Mouse (Mus musculus) urinary bladder, adult 18-20 months (tissue): ENCODE results near the gene Cpa5.

Experiments used
- DNase-seq, 2 experiments: peaks; one replicate each; pipeline ENCODE4 v3.0.0; 2022; ENCODE audit warnings: low spot score in 2 of 2, mixed read lengths in 2 of 2

Cpa5 gene

DNA sequence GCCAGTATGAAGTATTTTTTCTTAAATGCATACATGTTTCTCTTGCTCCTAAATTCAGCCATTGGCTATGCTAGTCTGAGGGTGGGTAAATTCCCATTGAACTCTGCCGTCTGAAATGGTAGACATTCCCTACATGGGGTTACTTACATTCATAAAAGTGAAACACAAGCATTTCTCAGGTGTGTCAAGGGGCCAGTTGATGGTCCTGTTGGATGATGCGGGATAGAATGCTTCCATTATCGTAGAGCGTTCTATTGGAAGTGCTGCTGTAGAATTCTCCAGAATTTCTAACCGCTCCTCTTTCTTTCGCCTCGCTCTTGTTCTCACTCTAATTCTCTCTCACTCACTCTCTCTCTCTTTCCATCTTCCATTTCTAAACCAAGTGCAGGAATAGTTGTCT lies at the start of gene Cpa5:
Cpa5 (plus strand) TSS at position 301 of the 400 bp plus-strand sequence.
- DNase-seq, result no peak

DNA sequence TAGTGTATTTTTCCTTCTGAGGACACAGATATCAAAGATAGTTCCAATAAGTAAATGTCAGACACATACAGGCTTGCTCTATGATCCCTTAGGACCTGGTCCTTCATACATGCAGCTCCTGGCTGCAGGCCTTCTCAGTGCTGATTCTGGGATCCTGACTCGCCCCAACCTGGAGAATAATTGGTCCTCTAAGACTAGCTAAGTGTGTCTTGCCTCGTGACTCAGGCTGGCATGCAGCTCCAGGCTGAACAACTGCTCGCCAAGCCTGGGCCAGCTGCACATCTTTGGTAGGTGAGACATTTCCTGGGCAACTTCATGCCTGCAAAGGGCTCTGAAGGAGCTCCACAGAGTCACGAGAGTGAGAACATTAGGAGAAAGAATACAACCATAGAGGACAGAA lies 48.7 kb upstream of the Cpa5 start:
- no peak for DNase-seq

DNA sequence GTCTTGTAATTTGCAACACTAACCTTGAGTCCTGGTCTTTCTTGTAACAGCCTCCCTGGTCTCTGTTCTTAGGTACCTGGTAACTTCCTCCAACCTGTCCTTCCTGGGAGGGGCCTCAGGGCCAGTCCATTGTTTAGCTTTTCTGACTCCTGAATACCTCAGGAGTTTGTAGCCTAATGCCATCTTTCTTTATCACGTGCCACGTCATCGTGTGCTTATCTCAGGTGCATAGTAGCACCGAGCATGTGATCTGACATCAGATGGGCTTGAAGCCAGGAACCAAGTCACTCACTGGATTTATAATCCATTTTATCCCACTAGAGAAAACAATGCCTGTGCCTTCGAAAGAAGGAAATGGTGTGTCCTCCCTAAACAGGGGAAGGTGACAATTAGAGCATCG lies 47.2 kb upstream of the Cpa5 start:
- peak in 1 of 2 experiments; percentile 35 for DNase-seq

DNA sequence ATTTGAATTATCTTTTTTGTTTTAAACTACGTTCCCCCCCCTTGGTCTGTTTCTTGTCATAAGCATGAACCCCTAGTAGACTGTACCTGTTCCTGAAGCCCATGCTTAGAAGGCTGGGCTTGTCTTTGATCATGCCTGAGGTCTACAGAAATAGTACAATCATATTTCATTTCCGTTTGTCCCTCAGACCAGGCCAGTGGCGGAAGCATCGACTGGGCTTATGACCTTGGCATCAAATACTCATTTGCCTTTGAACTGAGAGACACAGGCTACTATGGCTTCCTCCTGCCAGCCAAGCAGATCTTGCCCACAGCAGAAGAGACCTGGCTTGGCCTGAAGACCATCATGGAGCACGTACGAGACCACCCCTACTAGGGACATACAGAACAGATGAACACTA lies 46.8 kb upstream of the Cpa5 start:
- no peak for DNase-seq

DNA sequence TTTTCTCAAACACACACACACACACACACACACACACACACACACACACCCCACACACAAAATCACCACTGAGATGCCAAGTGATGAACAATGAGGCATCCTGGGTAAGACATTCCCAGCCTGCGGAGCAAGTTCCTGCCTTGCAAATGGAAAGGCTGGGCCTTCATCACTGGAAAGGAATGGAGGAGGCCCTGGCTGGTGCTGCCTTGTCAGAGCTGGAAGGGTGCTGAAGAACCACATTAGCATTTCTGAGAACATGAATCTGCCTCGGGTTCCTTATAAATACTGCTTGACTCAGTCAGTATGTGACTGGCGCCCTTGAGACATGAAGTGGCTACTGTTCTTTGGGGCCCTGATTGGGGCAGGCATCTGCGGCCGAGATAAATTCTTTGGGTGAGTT lies 42.7 kb upstream of the Cpa5 start, which contains the start of gene Cpa4:
Cpa4 (plus strand) TSS at position 301 of the 400 bp plus-strand sequence.
- no peak for DNase-seq

DNA sequence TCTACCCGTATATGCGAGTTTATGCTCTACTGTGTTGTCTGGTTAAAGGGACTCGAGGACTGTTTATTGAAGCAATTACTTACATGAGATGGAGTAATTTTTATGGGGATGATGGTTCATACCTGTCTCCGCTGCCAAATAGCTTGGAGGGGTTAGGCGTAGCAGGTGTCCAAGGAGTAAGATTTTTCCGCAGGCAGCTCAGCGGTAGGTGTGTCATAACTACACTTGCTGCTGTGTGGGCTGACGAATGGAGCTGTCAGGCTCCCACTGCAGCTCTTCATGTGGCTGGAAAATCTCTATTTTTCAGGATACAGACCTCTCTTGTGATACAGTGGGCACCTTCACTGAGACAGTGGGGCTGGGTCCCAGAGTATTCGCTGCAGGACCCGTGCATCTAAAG lies 41.5 kb upstream of the Cpa5 start:
- no peak for DNase-seq

DNA sequence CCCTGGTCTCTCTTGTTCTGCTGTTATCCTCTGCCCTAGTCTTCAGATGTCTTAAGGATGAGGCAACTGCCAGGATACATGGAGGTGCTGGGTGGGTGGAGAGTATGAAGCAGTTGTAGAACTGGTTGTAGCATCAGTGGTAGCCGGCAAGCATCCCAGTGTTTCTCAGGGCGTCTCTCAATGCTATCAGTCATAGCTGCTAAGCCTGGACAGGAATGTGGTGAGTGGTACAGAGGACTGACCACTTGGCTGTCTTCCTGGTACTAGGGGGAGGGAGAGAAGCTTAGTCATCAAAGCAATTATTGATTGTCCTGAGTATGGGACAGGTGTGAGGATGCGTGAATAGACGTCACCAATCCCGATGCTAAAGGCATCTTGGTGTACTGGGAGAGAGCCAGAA lies 40.8 kb upstream of the Cpa5 start:
- DNase-seq, result no peak

DNA sequence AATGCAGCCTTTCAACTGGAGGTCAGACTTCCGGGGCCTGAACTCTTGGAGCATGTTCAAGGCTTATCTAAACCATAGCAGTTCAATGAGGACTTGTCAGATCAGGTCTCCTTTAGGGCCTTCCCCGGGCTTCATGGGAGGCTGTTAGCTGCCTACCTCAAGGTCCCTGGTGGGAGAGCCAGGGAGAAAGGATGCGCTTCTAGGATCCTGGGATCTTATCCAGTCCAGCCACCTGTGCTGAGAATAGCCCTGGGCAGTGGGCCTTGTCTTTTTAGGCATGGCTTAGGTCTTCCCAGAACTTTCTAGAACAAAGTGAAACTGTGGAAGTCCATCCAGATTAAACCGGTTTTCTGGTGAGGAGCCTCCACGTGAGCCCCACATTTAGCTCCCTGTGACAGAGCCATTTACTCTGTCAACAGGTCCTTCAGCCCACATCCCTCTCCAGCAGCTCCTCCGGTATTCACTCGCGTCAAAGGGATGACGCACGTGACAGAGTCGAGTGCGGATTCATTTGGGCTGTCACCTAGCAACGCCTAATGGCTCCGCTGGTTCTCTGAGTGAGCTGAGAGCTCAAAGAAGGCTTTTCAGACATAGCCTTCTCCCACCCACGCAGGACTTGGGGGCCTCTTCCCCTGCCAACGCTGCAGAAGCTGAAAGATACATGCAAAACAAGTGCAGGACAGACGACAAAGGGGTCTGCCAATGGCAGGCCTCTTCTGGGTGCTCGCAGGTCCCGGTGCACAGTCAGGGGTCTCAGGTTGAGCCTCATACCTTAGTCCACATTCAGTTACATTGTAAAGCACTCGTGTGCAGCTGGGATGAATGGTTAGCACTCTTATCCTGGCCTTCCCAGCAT lies 38.1 kb upstream of the Cpa5 start:
- no peak for DNase-seq

DNA sequence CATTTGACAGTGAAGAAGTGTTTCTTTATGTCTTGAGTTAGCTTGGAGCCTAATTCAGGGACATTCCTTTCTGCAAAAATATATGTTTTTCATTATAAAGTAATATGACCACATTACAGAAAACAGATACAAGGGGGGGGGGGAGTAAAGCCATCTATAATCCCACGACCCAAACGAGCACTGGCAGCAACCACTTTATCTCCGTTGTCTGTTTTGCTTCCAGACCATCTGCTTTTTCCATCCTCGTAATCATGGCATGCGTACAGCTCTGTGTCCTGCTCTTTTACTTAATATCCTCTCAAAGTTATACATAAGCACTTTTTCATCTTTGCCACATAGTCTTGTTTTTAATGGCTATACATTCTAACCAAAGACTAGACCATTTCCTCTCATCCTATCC lies 37.4 kb upstream of the Cpa5 start:
- no peak for DNase-seq

DNA sequence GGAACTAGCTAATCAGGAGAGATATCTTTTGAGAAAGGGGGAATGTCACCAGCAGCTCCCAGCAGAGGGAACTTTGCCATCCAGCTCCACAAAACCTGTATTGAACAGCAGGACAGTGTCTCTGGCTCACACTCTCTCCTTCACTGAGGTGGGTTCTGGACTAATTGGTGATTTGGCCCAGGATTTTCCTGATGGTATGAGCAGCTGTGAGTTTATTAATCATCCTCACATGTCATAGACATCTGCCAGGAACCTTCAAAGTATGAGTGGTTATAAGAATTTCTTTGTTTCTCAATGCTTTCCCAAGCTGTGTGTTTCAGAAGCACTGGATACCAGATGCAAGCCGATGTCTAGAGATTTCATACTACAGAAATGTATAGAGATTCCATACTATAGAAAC lies 35.9 kb upstream of the Cpa5 start:
- no peak for DNase-seq

DNA sequence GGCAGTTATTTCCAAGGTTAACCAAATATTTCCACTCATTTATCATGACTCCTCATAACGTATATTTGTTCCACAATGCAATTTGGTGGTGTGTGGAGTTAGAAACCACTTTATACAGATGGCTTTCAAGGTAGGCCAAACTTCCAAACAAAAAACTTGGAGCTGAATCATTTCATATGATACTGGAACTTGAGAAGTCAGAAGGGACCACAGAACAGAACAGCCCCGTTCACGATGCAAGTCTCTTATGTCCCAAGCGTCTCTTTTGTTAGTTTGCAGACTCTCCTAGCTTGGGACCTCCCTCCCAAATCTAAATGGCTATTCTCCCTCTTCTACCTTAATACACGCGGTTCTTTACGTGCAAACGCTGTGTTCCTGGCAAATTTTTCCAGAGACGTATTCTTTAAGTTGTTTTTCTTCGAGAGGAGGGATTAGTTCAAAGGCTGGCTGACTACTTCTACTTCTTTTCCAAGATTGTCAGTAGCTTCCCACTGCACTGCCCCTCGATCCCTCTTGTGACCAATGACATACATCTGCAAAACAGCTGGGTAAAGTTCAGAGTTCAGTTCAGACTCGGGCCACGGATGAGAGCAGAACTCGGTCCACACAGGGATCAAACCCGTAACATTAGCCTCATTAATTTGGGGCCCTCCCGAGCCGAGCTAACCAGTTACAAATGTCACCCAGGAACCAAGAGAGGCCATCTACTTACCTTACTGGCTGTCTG lies 34.2 kb upstream of the Cpa5 start:
- DNase-seq, result no peak

DNA sequence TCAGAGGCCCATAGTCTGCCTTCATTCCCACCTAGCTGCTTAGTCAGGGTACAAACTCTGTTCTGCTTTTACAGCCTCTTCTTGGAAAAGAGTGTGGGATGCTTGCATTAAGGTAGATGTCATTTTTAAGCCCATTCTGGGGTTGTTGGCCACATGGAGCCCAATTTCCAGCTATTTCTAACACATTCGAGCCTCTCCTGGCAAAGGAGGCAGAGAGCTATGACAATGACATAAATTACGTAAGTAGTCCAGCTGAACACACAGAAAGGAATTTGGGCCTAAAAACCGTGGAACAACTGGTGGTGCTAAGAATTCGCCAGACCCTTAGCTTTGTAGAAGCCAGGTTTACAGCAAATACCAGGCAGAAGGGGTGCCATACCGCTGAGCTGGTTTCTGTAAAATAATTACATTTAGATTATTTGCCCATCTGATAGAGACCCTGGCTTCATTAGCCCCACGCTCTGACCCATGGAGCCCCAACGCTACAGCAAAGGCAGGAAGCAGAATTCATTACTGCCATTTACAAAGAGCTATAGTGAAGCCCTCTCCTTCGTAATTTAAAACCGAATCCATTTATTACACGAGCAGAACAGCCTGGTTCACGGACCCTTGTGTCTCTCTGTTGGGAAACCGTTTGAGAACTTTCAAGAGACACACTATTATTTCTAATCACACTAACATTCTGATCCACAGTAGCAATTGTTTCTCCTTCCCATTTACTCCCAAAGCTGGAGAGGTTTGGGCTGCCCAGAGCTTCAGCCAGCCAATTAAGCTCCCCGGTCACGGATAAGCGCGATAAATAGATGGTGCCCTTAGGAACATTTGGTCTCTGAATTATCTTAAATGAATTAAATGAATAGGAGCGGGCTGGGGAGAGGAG lies 30.6 kb upstream of the Cpa5 start:
- no peak for DNase-seq

DNA sequence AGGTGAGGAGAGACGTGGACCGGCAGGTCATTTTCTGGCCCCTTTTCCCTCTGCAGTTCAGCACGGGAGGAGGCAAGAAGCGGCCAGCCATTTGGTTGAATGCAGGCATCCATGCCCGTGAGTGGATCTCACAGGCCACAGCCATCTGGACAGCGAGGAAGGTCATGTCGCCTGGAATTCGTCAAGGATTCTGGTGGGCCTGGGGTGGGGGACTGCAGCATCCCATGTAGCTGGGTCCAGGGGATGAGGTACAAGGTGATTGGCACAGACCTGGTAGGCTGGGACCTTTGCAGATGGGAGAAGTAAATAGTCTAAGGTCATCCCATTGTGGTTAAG lies 30.0 kb upstream of the Cpa5 start:
- DNase-seq, result no peak

DNA sequence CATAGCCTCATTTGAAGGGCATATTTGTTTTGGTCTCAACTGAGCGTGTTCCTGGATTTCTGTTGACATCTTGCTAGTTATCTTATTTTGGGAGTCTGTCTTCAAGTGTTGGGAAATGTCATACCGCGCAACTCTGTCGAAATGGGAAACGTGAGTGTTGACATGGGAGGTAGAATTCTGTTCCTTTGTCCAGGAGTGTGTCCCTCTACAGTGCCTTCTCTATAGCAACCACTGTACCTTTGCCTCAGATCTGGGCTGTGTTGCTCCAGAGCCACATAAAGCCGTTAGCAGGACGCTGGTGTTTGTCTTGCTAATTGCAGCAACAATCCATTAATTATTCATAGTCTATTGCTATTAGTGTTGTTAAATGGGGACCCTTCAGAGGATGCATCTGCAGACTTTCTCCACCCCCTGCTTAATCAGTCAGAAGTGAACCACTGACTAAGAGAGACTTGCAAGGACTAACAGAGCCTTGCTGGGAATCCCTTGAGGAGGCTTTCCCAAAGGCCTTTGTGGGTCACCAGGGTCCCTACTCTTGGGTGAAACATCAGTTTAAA lies 23.8 kb upstream of the Cpa5 start:
- DNase-seq, result no peak

DNA sequence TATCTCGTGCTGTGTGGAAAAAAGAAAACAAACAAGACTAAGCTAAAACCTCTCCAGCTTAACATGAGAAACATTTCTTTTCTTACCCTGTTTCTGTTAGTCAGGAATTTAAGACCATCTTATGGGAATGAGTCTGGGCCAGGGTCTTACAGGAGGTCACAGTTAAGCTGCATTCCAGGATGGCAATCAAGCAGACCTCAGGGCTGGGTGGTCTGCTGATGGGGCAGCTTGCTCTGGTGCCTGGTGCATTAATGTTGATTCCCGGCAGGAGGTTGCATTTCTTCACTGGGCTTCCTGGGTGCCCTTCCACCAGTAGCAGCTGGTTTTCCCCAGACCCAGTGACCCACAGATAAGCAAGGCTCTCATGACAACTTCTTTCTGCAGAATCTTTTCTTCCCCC lies 21.0 kb upstream of the Cpa5 start:
- DNase-seq, result no peak

DNA sequence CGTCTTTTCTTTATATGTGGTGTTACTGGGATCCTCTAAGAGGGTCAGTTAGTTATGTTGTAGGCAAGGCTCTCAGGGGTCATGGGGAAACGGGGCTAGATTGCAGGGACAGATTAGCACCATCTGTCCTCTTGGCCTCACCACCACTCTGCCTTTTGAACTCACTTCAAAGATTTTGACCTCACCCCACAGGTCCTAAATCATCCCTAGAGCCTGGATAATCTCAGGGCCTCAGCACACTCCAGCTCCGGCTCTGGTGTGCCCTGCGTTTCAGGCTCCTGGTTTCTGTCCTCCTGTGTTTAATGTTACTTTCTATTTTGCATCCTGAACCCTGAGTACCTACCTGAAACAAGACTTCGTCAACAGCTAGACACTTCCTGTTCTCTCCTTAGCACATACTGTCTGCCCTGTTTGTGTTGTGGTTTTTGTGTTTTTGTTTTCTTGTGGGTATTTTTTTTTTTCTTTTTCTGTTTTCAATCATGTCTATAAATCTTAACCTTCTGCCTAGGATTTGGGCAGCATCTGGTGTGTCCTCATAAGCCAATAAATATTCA lies 18.9 kb upstream of the Cpa5 start:
- DNase-seq, result no peak

DNA sequence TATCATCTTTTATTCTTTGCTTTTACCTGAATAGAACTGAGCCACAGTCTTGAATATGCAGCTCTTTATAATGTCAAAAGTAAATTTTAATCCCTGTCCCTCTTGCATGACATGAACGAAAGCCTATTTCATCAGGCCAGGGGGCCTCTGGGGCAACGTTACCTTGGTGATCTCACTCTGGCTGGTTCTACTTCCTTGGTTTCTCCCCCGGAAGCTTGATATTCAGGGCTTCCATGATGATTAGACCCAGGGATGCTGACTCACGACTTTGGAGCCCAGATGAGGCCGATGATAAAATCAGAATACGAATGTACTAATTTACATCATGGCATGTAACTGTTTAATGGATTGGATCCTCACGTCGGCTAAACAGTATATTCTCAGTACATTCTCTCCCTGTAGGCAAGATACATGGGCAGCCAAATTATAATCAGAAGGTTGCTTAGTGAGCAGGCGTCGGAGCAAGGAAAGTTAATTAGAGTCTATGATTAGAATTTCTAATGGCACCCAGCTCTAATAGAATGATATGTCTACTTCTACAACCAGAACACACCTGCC lies 18.3 kb upstream of the Cpa5 start:
- DNase-seq, result no peak

DNA sequence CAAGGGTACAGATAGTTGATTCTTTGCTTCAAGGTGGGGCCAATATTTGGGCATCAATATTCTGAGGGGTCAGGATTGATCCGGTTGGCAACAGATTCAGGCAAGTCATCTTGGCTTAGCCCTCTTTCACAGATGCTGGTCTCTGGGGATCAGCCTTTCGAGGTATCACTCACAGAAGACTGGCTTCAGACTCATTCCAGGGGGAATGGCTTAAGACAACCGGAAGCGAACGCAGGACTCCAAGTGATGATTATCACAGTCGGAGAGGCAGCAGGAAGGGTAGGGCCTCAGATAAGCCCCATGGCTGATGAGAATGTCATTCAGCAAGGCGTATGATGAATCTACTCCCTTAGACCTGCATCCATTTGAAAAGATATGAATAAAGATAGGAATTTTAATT lies 16.4 kb upstream of the Cpa5 start:
- no peak for DNase-seq

DNA sequence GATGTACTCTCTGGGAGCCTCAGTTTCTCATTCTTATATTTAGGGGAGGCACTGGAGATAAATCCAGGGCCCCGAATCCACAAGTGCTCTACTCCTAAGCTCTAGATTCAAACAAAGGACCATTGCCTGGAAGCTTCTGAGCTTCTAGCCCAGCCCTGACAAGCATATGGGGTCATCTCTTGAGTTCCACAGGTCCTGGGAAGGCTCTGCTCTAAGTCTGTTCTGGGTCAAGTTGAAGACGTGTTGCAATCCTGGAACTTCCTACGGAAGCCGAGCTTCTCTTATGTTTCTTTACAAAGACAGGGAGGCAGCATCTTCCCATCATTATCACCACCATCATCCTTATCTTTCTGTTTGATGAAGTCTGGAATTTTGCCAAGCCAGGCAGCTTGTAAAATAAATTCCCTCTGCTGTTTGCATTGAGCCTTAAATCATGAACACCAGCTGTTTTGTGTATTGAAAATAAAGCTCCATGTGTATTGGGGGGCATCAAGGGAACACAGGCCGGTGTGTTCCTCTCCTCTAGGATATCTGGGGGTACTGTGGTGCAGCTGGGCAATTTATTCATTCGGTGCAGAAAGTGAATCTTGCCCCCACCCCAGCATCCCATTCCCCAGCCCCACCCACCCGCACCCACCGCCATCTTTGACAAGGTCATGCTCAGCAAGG lies 14.4 kb upstream of the Cpa5 start:
- no peak for DNase-seq

DNA sequence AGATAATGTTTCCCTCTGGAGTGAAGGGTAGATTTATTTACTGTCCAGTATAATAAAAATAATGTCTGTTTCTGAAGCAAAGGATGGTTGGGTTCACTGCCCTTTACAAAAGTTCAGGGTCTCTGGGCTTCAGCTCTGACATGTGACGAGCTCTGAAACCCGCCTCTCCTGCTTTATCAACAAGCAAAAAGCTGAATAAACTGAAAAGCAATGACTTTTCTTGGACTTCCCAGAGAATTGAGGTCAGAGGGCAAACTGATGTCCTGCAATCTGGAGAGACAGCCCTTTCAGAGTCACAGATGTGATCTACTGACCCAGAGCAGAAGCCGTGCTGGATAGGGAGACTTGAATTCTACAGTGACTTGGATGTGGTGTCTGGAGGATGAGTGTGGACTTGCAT lies 10.8 kb upstream of the Cpa5 start:
- no peak for DNase-seq

DNA sequence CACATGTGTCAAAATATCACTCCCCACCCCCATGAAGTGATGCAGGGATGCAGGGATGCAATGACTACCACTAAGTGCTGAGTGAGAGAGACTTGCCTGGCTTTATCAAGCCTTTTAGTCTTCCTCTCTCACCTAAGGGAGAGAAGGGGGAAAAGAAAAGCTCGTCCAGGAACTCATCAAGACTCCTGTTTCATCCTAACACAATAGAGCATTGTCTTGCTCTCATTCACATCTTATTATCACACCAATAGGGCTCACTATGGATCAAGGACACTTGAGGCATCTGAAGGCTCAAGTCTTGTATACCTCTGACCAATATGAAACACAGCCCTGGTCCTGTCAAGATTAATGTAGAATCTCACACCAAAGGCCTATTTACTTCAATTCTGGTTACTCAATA lies 9.8 kb upstream of the Cpa5 start:
- DNase-seq, result no peak
